Mouse (Mus musculus) erythroblast, embryonic 14.5 days (primary cell): Measurements from ENCODE around the gene Tef. TPM values are rescaled to one million over a fixed set of nuclear protein-coding genes. Genes with fewer than 3 reads are reported as not detected.

Experiments
- H3K27me3 ChIP-seq: 2 replicates; pipeline ENCODE4 v1.6.1; 2012; ENCODE audit warnings: inconsistent platforms; ENCODE audit not compliant: control insufficient read depth
- H3K36me3 ChIP-seq: 2 replicates; pipeline ENCODE4 v1.6.1; 2012; ENCODE audit warnings: mild to moderate bottlenecking, inconsistent platforms; ENCODE audit not compliant: control insufficient read depth
- H3K4me1 ChIP-seq: 2 replicates; pipeline ENCODE4 v1.6.1; 2012; ENCODE audit warnings: inconsistent platforms; ENCODE audit not compliant: control insufficient read depth
- H3K4me3 ChIP-seq: replicated peaks from 2 replicates; pipeline ENCODE3; 2012; ENCODE audit warnings: moderate library complexity, mild to moderate bottlenecking, inconsistent platforms
- H3K9me3 ChIP-seq: 2 replicates; pipeline ENCODE4 v1.6.1; 2012; ENCODE audit warnings: low read length, inconsistent platforms, mixed read lengths; ENCODE audit not compliant: control insufficient read depth
- GATA1 ChIP-seq: IDR thresholded peaks from 2 replicates; pipeline ENCODE4 v1.6.1; 2012; ENCODE audit warnings: low read length, inconsistent platforms, mixed read lengths
- TAL1 ChIP-seq: IDR thresholded peaks from 3 replicates; pipeline ENCODE4 v1.6.1; 2012; ENCODE audit warnings: low read length, inconsistent platforms, mixed read lengths
- polyA plus RNA-seq: library from polyadenylated mRNA; stranded (reverse); fragments of >175 nt; gene quantifications from 2 replicates; pipeline ENCODE4 v1.2.3, GENCODE M21; 2012

The Tef gene
- polyA plus RNA-seq, 1 experiment: 0.26 TPM

GRCm38 (mm10) chr15:81813986-81814705 lies 11.9 kb downstream of the Tef start:
- peaks cover 10% of the 10 kb centered on the region for H3K36me3 ChIP-seq
- no peak overlapping the region for H3K4me3 ChIP-seq
- no peaks in the 10 kb centered on the region for H3K27me3 ChIP-seq
- no peaks in the 10 kb centered on the region for H3K9me3 ChIP-seq
- peaks cover 30% of the 10 kb centered on the region for H3K4me1 ChIP-seq
- TF ChIP-seq GATA1 (no peak), TAL1 (no peak)

- peaks cover 10% of the 10 kb centered on the region for H3K36me3 ChIP-seq
- H3K9me3 ChIP-seq: no peaks in the 10 kb centered on the region
- H3K27me3 ChIP-seq: no peaks in the 10 kb centered on the region
- peaks cover 28% of the 10 kb centered on the region for H3K4me1 ChIP-seq
- TF ChIP-seq TAL1 (no peak), GATA1 (no peak)
- H3K4me3 ChIP-seq: no peak overlapping the region
Observed at GRCm38 (mm10) chr15:81814716-81815370, 12.6 kb downstream of the Tef start.

GRCm38 (mm10) chr15:81818404-81818803 lies 16.2 kb downstream of the Tef start:
- Histone ChIP-seq H3K27me3 (no peaks in the 10 kb centered on the region), H3K4me1 (peaks cover 2% of the 10 kb centered on the region; the same call in 1 of the 2 replicates), H3K36me3 (peaks cover 19% of the 10 kb centered on the region), H3K9me3 (no peaks in the 10 kb centered on the region), H3K4me3 (no peak overlapping the region)
- TF ChIP-seq TAL1: no peak
- no peak for TF ChIP-seq GATA1

- Histone ChIP-seq H3K4me3 (no peak overlapping the region), H3K27me3 (no peaks in the 10 kb centered on the region), H3K9me3 (no peaks in the 10 kb centered on the region), H3K4me1 (no peaks in the 10 kb centered on the region), H3K36me3 (peaks cover 21% of the 10 kb centered on the region; the same call in 1 of the 2 replicates)
- TF ChIP-seq GATA1: no peak
- TF ChIP-seq TAL1: no peak
Observed at GRCm38 (mm10) chr15:81822631-81823030, 20.4 kb downstream of the Tef start.

GRCm38 (mm10) chr15:81824832-81825231 lies 22.6 kb downstream of the Tef start:
- Histone ChIP-seq H3K4me3 (no peak overlapping the region), H3K36me3 (peaks cover 21% of the 10 kb centered on the region; the same call in 1 of the 2 replicates), H3K4me1 (peaks cover 4% of the 10 kb centered on the region), H3K27me3 (no peaks in the 10 kb centered on the region), H3K9me3 (no peaks in the 10 kb centered on the region)
- TF ChIP-seq GATA1 (no peak), TAL1 (no peak)

GRCm38 (mm10) chr15:81828426-81829207 lies 26.4 kb downstream of the Tef start:
- Histone ChIP-seq H3K9me3 (no peaks in the 10 kb centered on the region), H3K4me1 (peaks cover 12% of the 10 kb centered on the region), H3K4me3 (no peak overlapping the region), H3K36me3 (peaks cover 10% of the 10 kb centered on the region; the same call in 1 of the 2 replicates), H3K27me3 (no peaks in the 10 kb centered on the region)
- TF ChIP-seq GATA1 (no peak), TAL1 (no peak)

GRCm38 (mm10) chr15:81829208-81829580 lies 27.0 kb downstream of the Tef start:
- TF ChIP-seq GATA1 (no peak), TAL1 (no peak)
- Histone ChIP-seq H3K4me3 (no peak overlapping the region), H3K27me3 (peaks cover 2% of the 10 kb centered on the region), H3K9me3 (no peaks in the 10 kb centered on the region), H3K36me3 (peaks cover 6% of the 10 kb centered on the region; the same call in 1 of the 2 replicates), H3K4me1 (peaks cover 12% of the 10 kb centered on the region)

- no peak for TF ChIP-seq TAL1
- no peak for TF ChIP-seq GATA1
Observed at GRCm38 (mm10) chr15:81830530-81830929, 28.3 kb downstream of the Tef start.

More at GRCm38 (mm10) chr15:81830530-81830929, 28.3 kb downstream of the Tef start:
- no peak overlapping the region for H3K4me3 ChIP-seq
- no peaks in the 10 kb centered on the region for H3K9me3 ChIP-seq
- peaks cover 14% of the 10 kb centered on the region for H3K27me3 ChIP-seq
- peaks cover under 1% of the 10 kb centered on the region; the same call in 1 of the 2 replicates for H3K36me3 ChIP-seq
- H3K4me1 ChIP-seq: peaks cover 12% of the 10 kb centered on the region
